Mouse (Mus musculus): ENCODE measurements around the gene Ryr3.
"Not testable (repeated sequence)": the region's sequence is repeated elsewhere in the genome, so short reads cannot be mapped to it uniquely, and the experiment has no call there.

Gene Ryr3

GRCm38 (mm10) chr2:113104609-113105008, 112.3 kb downstream of the Ryr3 start:
- in situ Hi-C loops (cut with MboI, MseI) = no loop called here

- in situ Hi-C loops (cut with MboI, MseI) = no loop called here
Measured at GRCm38 (mm10) chr2:113095184-113095583, 121.7 kb downstream of the Ryr3 start.

GRCm38 (mm10) chr2:113094088-113094487, 122.8 kb downstream of the Ryr3 start:
- in situ Hi-C loops (cut with MboI, MseI) = no loop called here

- in situ Hi-C loops (cut with MboI, MseI) = no loop called here
Measured at GRCm38 (mm10) chr2:113092756-113093155, 124.1 kb downstream of the Ryr3 start.

GRCm38 (mm10) chr2:113091316-113091715, 125.6 kb downstream of the Ryr3 start:
- in situ Hi-C loops (cut with MboI, MseI) = not testable (repeated sequence)

GRCm38 (mm10) chr2:113076396-113076795, 140.5 kb downstream of the Ryr3 start:
- in situ Hi-C loops (cut with MboI, MseI) = no loop called here

- in situ Hi-C loops (cut with MboI, MseI) = no loop called here
Measured at GRCm38 (mm10) chr2:113059367-113059766, 157.5 kb downstream of the Ryr3 start.

- in situ Hi-C loops (cut with MboI, MseI) = no loop called here
Measured at GRCm38 (mm10) chr2:113058914-113059313, 158.0 kb downstream of the Ryr3 start.

- in situ Hi-C loops (cut with MboI, MseI) = no loop called here
Measured at GRCm38 (mm10) chr2:113058116-113058515, 158.8 kb downstream of the Ryr3 start.

- in situ Hi-C loops (cut with MboI, MseI) = no loop called here
Measured at GRCm38 (mm10) chr2:113055591-113055990, 161.3 kb downstream of the Ryr3 start.

GRCm38 (mm10) chr2:113049831-113050230, 167.1 kb downstream of the Ryr3 start:
- in situ Hi-C loops (cut with MboI, MseI) = no loop called here

- in situ Hi-C loops (cut with MboI, MseI) = no loop called here
Measured at GRCm38 (mm10) chr2:113036550-113036949, 180.3 kb downstream of the Ryr3 start.

- in situ Hi-C loops (cut with MboI, MseI) = no loop called here
Measured at GRCm38 (mm10) chr2:113030689-113031088, 186.2 kb downstream of the Ryr3 start.

- in situ Hi-C loops (cut with MboI, MseI) = no loop called here
Measured at GRCm38 (mm10) chr2:113019896-113020295, 197.0 kb downstream of the Ryr3 start.

GRCm38 (mm10) chr2:113018278-113018677, 198.6 kb downstream of the Ryr3 start:
- in situ Hi-C loops (cut with MboI, MseI) = no loop called here

- in situ Hi-C loops (cut with MboI, MseI) = no loop called here
Measured at GRCm38 (mm10) chr2:113016236-113016635, 200.7 kb downstream of the Ryr3 start.

GRCm38 (mm10) chr2:113008961-113009740, 207.7 kb downstream of the Ryr3 start:
- in situ Hi-C loops (cut with MboI, MseI) = no loop called here

GRCm38 (mm10) chr2:112998498-112998897, 218.4 kb downstream of the Ryr3 start:
- in situ Hi-C loops (cut with MboI, MseI) = no loop called here

GRCm38 (mm10) chr2:112982908-112983510, 233.9 kb downstream of the Ryr3 start:
- in situ Hi-C loops (cut with MboI, MseI) = no loop called here

GRCm38 (mm10) chr2:112966807-112967625, 249.9 kb downstream of the Ryr3 start:
- in situ Hi-C loops (cut with MboI, MseI) = no loop called here

- in situ Hi-C loops (cut with MboI, MseI) = no loop called here
Measured at GRCm38 (mm10) chr2:112948931-112949330, 268.0 kb downstream of the Ryr3 start.

- in situ Hi-C loops (cut with MboI, MseI) = no loop called here
Measured at GRCm38 (mm10) chr2:112931776-112932175, 285.1 kb downstream of the Ryr3 start.

Data from T-helper 2 cell (primary cell).